Mouse (Mus musculus): Measurements from ENCODE around the gene Colca2.

Colca2 gene

GRCm38 (mm10) chr9:51225636-51226166, 52.7 kb downstream of the Colca2 start:
- DNase-seq (ENCODE audit: low read depth, low spot score): peak; percentile 72
- Histone ChIP-seq H3K36me3 (ENCODE audit: control insufficient read depth, insufficient read depth, low read length, poor library complexity, severe bottlenecking) (peaks cover 12% of the 10 kb centered on the region), H3K27me3 (ENCODE audit: control insufficient read depth, insufficient read depth, low read length, poor library complexity, severe bottlenecking) (no peaks in the 10 kb centered on the region)
